Mouse (Mus musculus) thymus, postnatal 14 days (tissue): Measurements from ENCODE around the gene Sos1.
"Not testable (repeated sequence)": the region's sequence is repeated elsewhere in the genome, so short reads cannot be mapped to it uniquely, and the experiment has no call there.

Source experiments
- DNase-seq: peaks from one replicate; pipeline ENCODE4 v3.0.0; 2021

Gene Sos1

DNA sequence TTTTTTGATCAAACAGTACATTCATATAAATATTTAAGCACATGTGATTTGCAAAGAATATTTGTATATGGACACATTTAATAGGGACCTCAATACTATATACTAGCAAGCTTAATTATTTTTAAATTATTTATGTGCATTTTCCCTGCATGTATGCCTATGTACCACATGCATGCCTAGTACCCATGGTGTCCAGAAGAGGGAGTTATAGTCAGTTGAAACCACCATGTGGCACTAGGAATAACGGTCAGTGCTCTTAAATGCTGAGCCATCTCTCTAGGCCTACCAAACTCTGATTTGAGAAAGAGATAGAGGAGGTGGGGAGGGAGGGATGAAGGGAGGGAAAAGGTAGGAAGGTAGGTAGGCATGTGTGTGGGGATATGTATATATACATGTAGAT lies 69.1 kb downstream of the Sos1 start:
- DNase-seq, result no peak

DNA sequence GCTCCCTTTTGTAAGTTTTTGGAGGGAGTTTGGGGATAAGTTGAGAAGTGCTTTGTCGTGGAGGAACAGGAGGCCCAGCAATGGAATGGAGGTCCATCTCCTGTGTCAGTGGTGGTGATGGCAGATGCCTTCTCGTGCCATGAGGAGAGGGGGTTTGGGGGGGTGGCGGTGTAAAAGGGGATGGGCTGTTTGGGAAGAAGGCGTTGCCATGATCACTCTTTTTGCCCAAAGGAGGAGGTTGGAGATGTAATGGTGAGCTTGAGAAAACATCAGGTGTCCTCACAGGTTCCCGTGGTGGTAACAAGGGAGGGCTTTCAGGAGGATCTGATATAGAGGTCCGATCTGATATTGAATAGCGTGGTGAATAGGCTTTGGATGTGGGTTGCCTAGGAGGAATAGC lies 82.0 kb downstream of the Sos1 start:
- DNase-seq, result no peak

DNA sequence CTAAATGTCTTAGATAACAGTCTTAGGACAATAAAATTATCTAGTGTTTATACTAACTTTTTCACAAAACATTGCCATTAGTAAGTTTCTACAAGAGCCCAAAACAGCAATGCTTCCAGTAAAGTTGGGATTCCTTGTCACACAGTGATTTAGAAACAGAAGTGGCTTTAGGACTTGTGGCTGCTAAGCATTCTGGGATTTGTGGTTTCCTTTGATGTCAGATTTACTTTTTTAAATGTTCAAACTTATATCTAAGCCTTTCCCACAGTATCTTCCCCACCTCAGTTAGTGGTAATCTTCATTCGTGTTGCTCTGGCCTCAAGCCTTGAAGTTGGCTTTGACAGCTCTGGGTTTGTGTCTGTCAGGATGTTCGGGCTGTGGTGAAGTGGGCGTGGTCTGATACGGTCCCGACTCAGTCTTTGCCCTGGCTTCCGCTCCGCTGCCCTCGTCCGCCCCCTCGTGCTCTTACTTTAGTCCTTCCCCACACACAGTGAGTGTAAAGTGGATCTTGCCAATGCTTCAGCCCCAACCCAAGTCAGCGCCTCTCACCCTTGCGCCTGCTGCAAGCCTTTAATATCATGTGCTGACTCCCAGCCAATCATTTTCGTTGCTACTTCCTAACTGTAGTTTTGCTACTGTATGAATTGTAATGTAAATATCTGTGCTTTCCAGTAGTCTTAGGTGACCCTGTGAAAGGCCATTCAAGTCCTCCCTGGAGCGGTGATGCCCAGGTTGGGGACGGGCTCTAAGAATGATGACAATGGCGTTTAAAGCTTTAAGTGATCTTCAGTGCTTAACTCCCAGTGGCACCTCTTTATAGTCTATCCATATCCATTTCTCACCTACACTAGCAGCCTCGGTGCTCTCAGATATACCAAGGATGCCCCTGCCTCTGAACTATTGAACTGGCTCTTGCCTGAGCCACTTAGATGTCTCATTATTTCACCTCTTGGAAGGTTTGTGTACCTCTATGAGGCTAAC lies 88.5 kb downstream of the Sos1 start:
- peak; percentile 82 for DNase-seq

DNA sequence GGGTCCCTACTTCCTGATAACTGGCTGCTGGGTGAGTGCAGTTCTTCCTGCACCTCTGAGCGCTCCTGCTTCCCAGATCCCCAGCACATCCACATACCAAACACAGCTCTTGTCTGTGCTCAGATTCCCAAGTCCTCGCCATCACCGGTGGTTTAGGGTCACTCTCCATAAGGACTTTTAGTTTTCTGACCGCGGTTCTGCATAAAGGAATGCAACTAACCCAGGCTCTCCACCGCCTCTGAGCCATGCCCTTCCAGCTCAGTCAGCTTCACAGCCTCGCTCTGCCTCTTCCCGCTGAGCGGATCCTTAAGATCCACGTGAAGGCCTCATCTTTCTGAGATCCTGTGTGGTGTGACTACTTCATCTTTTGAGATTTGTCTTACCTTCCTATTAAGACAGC lies 90.2 kb downstream of the Sos1 start:
- no peak for DNase-seq

DNA sequence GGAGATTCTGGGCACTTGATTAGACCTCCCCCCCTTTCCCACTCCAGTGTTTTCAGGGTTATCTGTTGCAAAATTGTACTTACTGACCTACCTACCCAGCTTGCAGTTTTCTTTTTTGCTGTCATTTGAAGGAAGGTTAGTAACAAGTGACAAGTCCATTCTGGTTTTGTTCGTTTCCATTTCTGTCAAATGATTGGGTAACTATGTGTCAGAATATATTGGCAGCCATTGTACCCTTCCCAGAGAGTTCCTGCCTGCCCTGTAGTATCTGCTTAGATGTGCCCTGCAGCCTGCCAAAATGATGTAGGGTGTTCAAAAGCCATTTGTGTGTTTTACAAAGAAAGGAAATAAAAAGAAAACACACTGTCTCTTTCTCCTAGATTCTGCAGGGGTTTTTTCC lies 94.6 kb downstream of the Sos1 start:
- no peak for DNase-seq

DNA sequence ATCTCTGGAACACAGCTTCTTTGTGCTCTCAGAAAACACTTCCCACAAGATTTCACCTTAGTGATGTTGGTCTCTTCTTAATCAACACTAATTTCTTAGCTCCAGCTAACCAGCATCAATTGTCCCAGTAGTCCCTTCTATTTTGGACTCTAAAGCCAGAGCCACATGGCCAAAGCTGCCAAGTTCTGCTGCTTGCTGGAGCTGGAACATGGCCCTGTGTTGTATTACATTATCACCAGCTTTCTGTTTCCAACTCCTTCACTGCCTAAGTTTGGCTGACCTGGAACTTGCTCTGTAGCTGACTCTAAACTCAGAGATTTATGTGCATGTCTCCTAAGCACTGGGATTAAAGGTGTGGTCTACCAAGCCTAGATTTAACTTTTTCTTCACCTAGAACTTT lies 101.9 kb downstream of the Sos1 start:
- not testable (repeated sequence) for DNase-seq

DNA sequence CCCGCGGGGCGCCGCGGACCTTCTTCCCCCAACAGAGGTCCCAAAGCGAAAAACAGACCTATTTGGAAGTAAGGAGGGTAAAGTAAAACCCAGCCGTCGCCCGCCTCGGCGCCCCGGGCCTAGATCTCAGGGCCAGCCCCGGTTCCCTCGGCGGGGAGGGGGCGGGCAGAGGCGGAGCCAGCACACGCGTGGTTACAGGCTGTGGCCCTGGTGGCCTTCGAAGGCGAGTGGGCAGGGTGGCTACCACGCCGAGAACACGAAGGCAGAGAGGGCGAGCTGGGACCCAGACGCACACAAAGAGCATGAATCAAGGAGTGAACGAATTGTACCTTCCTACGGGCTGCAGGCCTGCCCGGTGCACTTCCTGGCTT lies 106.5 kb downstream of the Sos1 start:
- no peak for DNase-seq

DNA sequence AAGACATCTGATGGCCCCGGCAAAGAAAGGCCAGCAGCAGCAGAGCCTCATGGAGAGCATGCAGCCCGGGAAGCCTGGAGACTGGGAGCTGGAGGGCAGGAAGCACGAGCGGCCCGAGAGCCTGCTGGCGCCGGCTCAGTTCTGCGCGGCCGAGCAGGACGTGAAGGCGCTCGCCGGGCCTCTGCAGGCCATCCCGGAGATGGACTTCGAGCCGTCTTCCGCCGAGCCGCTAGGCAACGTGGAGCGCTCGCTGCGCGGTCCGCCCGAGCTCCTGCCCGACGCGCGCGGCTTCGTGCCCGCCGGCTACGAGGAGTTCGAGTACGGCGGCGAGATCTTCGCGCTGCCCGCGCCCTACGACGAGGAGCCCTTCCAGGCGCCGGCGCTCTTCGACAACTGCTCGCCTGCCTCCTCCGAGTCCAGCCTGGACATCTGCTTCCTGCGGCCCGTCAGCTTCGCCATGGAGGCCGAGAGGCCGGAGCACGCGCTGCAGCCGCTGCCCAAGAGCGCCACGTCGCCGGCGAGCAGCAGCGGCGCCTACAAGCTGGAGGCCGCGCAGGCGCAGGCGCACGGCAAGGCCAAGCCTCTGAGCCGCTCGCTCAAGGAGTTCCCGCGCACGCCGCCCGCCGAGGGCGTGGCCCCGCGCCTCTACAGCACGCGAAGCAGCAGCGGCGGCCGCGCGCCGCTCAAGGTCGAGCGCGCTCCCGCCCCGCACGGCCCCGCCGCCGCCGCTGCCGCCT lies 107.1 kb downstream of the Sos1 start, which contains the start of gene Gm10190:
Gene Gm10190, minus strand, starts transcription at position 553 of the 737 bp plus-strand sequence.
- DNase-seq, result peak; percentile 93

DNA sequence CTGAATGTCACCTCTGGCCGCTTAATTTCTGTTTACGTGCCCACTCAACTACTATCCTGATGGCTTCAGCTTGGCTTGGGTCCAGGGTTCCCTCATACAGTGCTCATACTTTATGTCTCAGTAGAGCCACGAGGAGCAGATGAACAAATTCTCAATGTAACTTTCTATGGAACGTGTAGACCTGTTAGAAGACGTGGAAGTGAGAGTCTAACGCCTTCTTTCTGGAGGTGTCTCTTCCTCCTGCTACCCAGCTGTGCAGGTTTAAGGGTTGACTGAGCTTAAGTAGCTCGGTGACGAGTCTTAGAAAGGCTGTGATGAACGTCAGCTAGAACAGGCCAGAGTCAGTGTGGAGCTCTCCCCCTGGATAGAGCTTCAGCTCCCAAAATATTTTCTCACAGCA lies 111.6 kb downstream of the Sos1 start:
- no peak for DNase-seq

DNA sequence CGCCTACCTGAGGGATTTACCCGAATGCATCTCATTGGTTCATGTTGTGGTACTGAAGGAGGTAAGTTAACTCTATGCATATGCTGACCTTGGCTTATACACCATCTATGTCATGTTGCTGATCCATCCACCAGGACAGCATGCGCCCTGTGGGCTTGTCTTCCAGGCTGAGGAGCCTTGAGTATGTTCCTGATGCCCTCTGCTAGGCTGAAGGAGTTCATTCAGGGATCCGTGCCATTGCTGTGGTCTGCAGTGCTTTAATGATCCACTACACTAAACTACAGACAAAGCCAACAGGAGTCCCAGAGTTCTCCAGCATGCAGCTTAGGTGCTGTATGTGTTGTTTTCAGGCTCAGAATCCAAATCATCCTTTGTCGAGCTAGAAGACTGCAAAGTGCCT lies 113.0 kb downstream of the Sos1 start:
- DNase-seq, result no peak

DNA sequence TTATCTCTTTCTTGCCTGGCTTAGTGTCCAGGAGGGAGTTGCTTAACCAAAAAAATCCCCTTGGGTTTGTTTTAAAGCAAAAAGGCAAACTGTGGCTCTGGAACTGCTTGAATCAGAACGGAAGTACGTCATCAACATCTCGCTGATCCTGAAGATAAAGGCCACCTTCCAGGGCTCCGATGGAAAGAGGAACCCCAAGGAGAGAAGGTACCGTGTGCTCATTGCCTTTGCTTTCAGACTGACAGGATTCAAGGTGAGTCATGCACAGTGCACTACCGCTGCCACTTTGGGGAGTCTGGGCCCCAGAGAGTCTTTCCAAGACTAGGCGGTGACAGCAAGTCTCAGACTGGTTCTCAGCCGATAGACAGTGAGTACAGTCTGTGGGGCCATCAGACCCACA lies 120.0 kb downstream of the Sos1 start:
- no peak for DNase-seq

DNA sequence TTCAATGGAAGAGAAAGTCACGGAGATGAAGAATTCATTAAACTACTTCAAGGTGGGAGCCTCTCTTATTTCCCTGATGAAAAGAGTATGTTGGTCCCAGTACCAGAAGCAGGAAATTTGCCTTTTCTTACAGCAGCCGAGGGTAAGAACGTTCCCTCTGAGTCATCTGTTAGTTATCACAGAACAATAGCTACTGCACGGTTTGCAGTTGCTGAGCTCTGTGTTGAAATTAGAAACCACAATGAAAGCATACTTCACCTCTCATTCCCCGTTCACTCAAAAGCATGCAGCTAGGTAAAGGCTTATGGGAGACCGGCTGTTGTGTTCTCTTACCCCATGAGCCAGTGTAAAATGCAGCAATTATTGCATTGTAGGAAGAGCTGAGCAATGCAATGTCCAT lies 133.0 kb downstream of the Sos1 start:
- DNase-seq, result no peak

DNA sequence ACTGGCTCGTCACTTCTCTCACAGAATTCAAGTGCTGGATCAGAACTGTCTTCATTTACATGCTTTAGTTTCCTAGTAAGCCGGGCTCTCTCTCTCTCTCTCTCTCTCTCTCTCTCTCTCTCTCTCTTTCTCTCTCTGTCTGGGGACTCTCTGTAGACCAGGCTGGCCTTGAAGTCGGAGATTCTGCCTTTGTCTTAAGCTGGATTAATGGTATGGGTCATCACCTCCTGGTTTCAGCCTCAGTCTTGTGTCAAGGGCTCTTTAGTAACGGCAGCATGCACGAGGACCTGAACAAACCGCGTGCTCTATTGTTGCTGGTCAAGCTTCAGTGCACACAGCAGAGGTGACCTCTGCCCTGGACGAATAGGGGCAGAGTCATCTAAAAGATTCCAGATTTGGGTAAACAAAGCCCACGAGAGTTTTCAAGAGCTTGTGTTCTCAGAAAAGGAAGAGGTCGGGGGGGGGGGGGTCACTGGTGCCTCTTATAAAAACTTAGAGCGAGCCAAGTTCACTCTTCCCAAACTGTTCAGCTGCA lies 133.6 kb downstream of the Sos1 start:
- no peak for DNase-seq

DNA sequence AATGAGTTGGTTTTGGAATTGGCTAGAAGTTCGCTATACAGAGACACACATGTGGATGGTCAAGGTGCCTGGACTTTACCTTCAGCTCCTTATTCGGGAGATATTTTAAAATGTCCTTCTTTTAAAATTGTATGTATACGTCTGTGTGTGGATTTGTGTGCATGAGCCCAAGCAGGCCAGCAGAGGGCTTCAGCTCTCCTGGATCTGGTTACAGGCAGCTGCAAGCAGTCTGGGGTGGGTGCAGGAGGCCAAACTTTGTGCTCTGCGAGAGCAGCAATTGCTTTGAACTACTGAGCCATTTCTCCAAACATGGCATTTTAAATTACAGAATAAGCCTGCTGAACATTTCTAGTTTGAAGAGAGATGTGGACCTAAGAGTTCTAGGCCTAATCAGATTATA lies 135.0 kb downstream of the Sos1 start:
- DNase-seq, result peak; percentile 18
